Mouse (Mus musculus) hindbrain, embryonic 16.5 days (tissue): Measurements from ENCODE around the gene Jmjd1c. TPM values are rescaled to one million over a fixed set of nuclear protein-coding genes. Genes with fewer than 3 reads are reported as not detected.

Experiments used
- ATAC-seq: fragments of 200-750 bp; cut with Nextera tagmentation; 2 replicates; pipeline ENCODE4 v1.8.0; 2017; ENCODE audit warnings: moderate TSS enrichment, moderate library complexity
- H3K27ac ChIP-seq: fragments of 300-500 bp; sonication (generic); 2 replicates; pipeline ENCODE4 v1.5.1; 2014; ENCODE audit warnings: low read depth, mild to moderate bottlenecking, control low read depth, low read length, moderate library complexity
- H3K27me3 ChIP-seq: fragments of 300-500 bp; sonication (generic); replicated peaks from 2 replicates; pipeline ENCODE4 v1.6.1; 2014; ENCODE audit warnings: low read length; ENCODE audit not compliant: control insufficient read depth, insufficient read depth
- H3K36me3 ChIP-seq: fragments of 300-500 bp; sonication (generic); 2 replicates; pipeline ENCODE4 v1.6.1; 2014; ENCODE audit warnings: mild to moderate bottlenecking, low read length, moderate library complexity, mixed read lengths; ENCODE audit not compliant: control insufficient read depth, insufficient read depth
- H3K4me1 ChIP-seq: fragments of 300-500 bp; sonication (generic); 2 replicates; pipeline ENCODE4 v1.6.1; 2014; ENCODE audit warnings: low read depth, low read length; ENCODE audit not compliant: control insufficient read depth, insufficient read depth
- H3K4me2 ChIP-seq: fragments of 300-500 bp; sonication (generic); 2 replicates; pipeline ENCODE4 v1.6.1; 2014; ENCODE audit warnings: mild to moderate bottlenecking, low read length, control low read depth, moderate library complexity
- H3K4me3 ChIP-seq: fragments of 300-500 bp; sonication (generic); 2 replicates; pipeline ENCODE4 v1.5.1; 2014; ENCODE audit warnings: mild to moderate bottlenecking, low read length, control low read depth, moderate library complexity
- H3K9ac ChIP-seq: fragments of 300-500 bp; sonication (generic); 2 replicates; pipeline ENCODE4 v1.6.1; 2014; ENCODE audit warnings: low read depth, mild to moderate bottlenecking, control low read depth, low read length, moderate library complexity
- H3K9me3 ChIP-seq: fragments of 300-500 bp; sonication (generic); 2 replicates; pipeline ENCODE4 v1.6.1; 2014; ENCODE audit warnings: mild to moderate bottlenecking, low read length, moderate library complexity; ENCODE audit not compliant: control insufficient read depth
- WGBS: fragments of 180-500 bp; shearing (Covaris S2); extraction: QIAGEN DNeasy Blood & Tissue Kit; methylation state at CpG from one replicate; pipeline ENCODE4 v1.1.7; 2014; 5-methylcytosine and 5-hydroxymethylcytosine counted together
- polyA plus RNA-seq: library from polyadenylated mRNA; unstranded; fragments of >200 nt; fragmentation: Nextera tagmentation; extraction: Ambion mirVana; gene quantifications from 2 replicates; pipeline ENCODE4 v1.2.1, GENCODE M21; 2015

Jmjd1c gene
- polyA plus RNA-seq, 1 experiment from 2014 or later = 33.4 TPM

GRCm38 (mm10) chr10:67097437-67098150 is 1.7 kb downstream of the Jmjd1c start:
- Histone ChIP-seq H3K27ac (peak overlapping the region; percentile 100; the same call in 1 of the 2 replicates), H3K4me2 (peak overlapping the region; percentile 85), H3K9me3 (no peaks in the 10 kb centered on the region), H3K4me3 (peak overlapping the region; percentile 93), H3K4me1 (peaks cover 34% of the 10 kb centered on the region), H3K27me3 (no peaks in the 10 kb centered on the region), H3K9ac (peak overlapping the region; percentile 100), H3K36me3 (no peaks in the 10 kb centered on the region)
- under 1% methylated on average over 15 of the region's 15 CpGs for WGBS
- ATAC-seq = no peak

DNA sequence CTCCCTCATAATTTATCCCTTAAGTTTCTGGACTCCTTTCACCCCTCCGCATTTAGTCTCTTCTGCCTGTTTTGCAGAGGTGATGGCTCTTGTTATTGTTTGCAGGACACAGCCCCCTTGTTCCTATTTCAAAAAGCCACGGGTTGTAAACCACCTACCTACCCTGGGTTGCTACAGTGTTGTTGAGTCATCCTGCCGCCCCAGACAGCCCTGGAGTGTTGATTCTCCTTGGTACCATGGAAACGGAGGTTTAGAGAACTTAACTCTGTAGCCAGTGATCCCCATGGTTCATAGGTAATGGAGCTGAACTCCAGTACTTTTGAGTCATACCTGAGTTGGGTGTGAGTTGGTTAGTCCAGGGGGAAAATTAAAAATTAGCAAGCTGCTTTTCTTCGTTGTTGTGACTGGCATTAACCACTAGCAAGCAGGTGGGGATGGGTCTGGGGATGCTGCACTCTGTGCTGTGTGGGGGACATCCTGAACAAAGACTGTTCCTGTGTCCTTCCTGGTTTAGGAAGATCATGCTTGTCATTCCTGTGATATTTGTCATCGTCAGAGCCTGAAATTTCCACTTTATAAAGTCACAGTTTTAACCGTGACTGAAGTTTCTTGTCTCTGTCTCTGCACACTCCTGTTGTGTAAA is 2.6 kb downstream of the Jmjd1c start:
- Histone ChIP-seq H3K36me3 (no peaks in the 10 kb centered on the region), H3K4me3 (peak overlapping the region; percentile 93), H3K4me2 (peak overlapping the region; percentile 85), H3K9me3 (no peaks in the 10 kb centered on the region), H3K27me3 (no peaks in the 10 kb centered on the region), H3K27ac (0 out of 2 replicates have a peak overlapping the region, but pooled peaks have one; percentile 3), H3K4me1 (peaks cover 38% of the 10 kb centered on the region), H3K9ac (peak overlapping the region; percentile 54)
- 8% methylated on average over 7 of the region's 7 CpGs for WGBS
- no peak for ATAC-seq

GRCm38 (mm10) chr10:67099183-67099929 is 3.4 kb downstream of the Jmjd1c start:
- Histone ChIP-seq H3K36me3 (no peaks in the 10 kb centered on the region), H3K9me3 (no peaks in the 10 kb centered on the region), H3K27me3 (no peaks in the 10 kb centered on the region), H3K4me2 (peak overlapping the region; percentile 85), H3K4me3 (peak overlapping the region; percentile 13), H3K4me1 (peaks cover 45% of the 10 kb centered on the region), H3K9ac (no peak overlapping the region), H3K27ac (no peak overlapping the region)
- 50% methylated on average over 13 of the region's 13 CpGs for WGBS
- no peak for ATAC-seq

GRCm38 (mm10) chr10:67100011-67100661 is 4.2 kb downstream of the Jmjd1c start:
- no peaks in the 10 kb centered on the region for H3K9me3 ChIP-seq
- H3K9ac ChIP-seq = no peak overlapping the region
- no peaks in the 10 kb centered on the region for H3K27me3 ChIP-seq
- H3K4me3 ChIP-seq = no peak overlapping the region
- 25% methylated on average over 7 of the region's 7 CpGs for WGBS
- no peak for ATAC-seq
- H3K4me2 ChIP-seq = no peak overlapping the region
- H3K36me3 ChIP-seq = no peaks in the 10 kb centered on the region
- peaks cover 50% of the 10 kb centered on the region for H3K4me1 ChIP-seq
- H3K27ac ChIP-seq = no peak overlapping the region

DNA sequence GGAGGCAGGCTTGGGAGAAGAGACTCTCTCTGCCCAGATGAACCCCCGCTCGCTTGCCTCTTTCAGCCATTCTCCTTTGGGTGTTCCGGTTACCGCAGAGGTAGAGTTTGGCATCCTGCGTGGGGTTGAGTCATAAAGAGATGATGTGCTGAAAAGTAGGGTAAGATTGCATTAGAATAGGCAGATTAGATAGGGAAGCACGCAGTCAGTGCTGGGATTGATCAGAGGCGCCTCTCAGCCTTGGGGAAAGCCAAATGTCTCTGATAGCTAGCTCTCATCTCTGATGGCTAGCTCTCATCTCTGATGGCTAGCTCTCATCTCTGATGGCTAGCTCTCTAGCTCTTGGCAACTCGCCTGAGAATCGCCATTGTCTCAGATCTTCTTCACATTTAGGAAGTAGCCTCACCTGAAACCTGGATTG is 4.9 kb downstream of the Jmjd1c start:
- peaks cover 57% of the 10 kb centered on the region for H3K4me1 ChIP-seq
- no peak overlapping the region for H3K4me2 ChIP-seq
- H3K36me3 ChIP-seq = no peaks in the 10 kb centered on the region
- no peak overlapping the region for H3K27ac ChIP-seq
- H3K9me3 ChIP-seq = no peaks in the 10 kb centered on the region
- no peak for ATAC-seq
- H3K27me3 ChIP-seq = no peaks in the 10 kb centered on the region
- WGBS = 60% methylated on average over 9 of the region's 9 CpGs
- H3K4me3 ChIP-seq = no peak overlapping the region
- H3K9ac ChIP-seq = no peak overlapping the region

GRCm38 (mm10) chr10:67104543-67104942 is 8.6 kb downstream of the Jmjd1c start:
- H3K4me1 ChIP-seq = peaks cover 58% of the 10 kb centered on the region
- no peak for ATAC-seq

DNA sequence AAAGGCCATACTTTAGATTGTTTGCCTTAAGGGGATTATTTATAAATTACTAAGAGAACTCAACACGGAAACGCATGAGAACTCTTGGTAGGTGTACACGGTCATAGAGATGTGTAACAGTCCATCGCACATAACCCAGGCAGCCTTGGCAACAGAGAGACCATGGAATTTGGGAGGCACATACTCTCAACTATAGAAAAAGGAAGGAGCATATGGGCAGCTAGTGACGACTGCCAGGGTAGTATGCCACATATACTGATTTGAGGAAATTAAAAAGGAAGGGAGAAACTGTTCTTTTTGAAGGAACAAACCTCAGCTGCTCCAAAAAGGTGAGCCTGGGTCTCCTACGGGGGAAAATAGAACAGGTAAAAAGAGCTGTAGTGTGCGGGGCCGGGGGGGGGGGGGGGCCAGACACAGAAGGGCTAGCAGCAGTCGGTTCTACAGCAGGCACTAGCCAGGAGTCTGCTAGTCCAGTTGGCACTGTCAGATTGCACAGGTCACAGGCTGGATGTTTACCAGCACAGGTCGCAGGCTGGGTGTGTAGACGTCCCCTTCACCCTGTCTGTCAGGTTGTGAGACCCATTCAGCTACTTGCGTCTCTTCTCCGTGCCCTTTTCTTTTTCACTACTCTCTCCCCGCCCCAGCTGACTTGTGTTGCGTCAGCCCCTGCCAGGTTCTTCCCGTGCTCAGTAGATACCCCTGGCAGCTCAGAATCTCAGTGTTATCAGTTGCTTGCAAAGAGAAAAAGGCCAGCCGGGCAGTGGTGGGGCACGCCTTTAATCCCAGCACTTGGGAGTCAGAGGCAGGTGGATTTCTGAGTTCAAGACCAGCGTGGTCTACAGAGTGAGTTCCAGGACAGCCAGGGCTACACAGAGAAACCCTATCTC is 9.6 kb downstream of the Jmjd1c start:
- no peak overlapping the region for H3K27ac ChIP-seq
- no peak overlapping the region for H3K9ac ChIP-seq
- H3K36me3 ChIP-seq = no peaks in the 10 kb centered on the region
- H3K4me1 ChIP-seq = peaks cover 52% of the 10 kb centered on the region
- WGBS = 56% methylated on average over 17 of the region's 19 CpGs
- no peak for ATAC-seq
- H3K4me3 ChIP-seq = no peak overlapping the region
- no peaks in the 10 kb centered on the region for H3K9me3 ChIP-seq
- H3K27me3 ChIP-seq = no peaks in the 10 kb centered on the region
- no peak overlapping the region for H3K4me2 ChIP-seq

More at GRCm38 (mm10) chr10:67104543-67104942, 8.6 kb downstream of the Jmjd1c start:
- no peak overlapping the region for H3K27ac ChIP-seq
- no peak overlapping the region for H3K9ac ChIP-seq
- no peaks in the 10 kb centered on the region for H3K36me3 ChIP-seq
- H3K27me3 ChIP-seq = no peaks in the 10 kb centered on the region
- 13% methylated on average over 9 of the region's 9 CpGs for WGBS
- H3K4me2 ChIP-seq = no peak overlapping the region
- H3K4me3 ChIP-seq = no peak overlapping the region
- no peaks in the 10 kb centered on the region for H3K9me3 ChIP-seq

DNA sequence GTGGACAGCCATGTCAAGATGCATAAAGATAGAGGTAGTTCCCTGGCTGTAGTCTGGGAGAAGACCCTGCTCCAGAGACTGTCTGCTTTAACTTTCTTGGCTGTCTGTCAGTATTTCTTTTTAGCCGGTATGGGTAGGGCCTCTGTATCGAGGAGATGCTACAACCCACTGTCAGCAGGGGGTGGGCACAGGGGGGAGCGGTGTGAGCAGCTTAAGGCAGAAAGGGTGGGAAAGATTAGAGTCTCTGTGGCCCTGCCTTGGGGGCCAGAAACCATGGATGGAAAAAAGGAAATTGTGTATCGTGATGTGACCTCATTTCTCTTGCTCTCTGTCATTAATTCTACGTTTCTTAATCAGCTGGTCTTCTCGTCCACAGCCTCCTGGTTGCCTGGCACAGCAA is 10.5 kb downstream of the Jmjd1c start:
- 32% methylated on average over 6 of the region's 6 CpGs for WGBS
- H3K4me3 ChIP-seq = no peak overlapping the region
- no peaks in the 10 kb centered on the region for H3K36me3 ChIP-seq
- H3K27ac ChIP-seq = no peak overlapping the region
- peaks cover 51% of the 10 kb centered on the region for H3K4me1 ChIP-seq
- H3K4me2 ChIP-seq = no peak overlapping the region
- no peak overlapping the region for H3K9ac ChIP-seq
- no peak for ATAC-seq
- H3K9me3 ChIP-seq = no peaks in the 10 kb centered on the region
- H3K27me3 ChIP-seq = no peaks in the 10 kb centered on the region
